Mouse (Mus musculus): ENCODE measurements around the gene Itpkc. TPM values are rescaled to one million over a fixed set of nuclear protein-coding genes. Genes with fewer than 3 reads are reported as not detected.

The Itpkc gene
- polyA plus RNA-seq, 1 experiment from 2014 or later, result 7.6 TPM

- WGBS, result 79% methylated on average over 1 of the region's 1 CpGs
- Histone ChIP-seq H3K36me3 (peaks cover 45% of the 10 kb centered on the region), H3K27ac (no peak overlapping the region), H3K4me1 (replicated peaks) (peaks cover 21% of the 10 kb centered on the region), H3K9ac (replicated peaks) (no peak overlapping the region), H3K27me3 (no peaks in the 10 kb centered on the region), H3K4me2 (replicated peaks) (no peak overlapping the region), H3K4me3 (replicated peaks) (no peak overlapping the region), H3K9me3 (no peaks in the 10 kb centered on the region)
- no peak for ATAC-seq
These were observed 46.0 kb downstream of the Itpkc start for GRCm38 (mm10) chr7:27182498-27182897.

- peaks cover 21% of the 10 kb centered on the region for H3K4me1 ChIP-seq (replicated peaks)
- no peak within 1 kb of the TSS for H3K4me2 ChIP-seq (replicated peaks)
- H3K27ac ChIP-seq, result peak within 1 kb of the TSS; percentile 88
- H3K36me3 ChIP-seq, result peaks cover 31% of the 10 kb centered on the region
- WGBS, result 67% methylated on average over 14 of the region's 14 CpGs
- ATAC-seq, result no peak
- 0 out of 2 replicates have a peak within 1 kb of the TSS, but pooled peaks have one; percentile 1 for H3K9ac ChIP-seq (replicated peaks)
- no peak within 1 kb of the TSS for H3K4me3 ChIP-seq (replicated peaks)
- no peaks in the 10 kb centered on the region for H3K9me3 ChIP-seq
- no peaks in the 10 kb centered on the region for H3K27me3 ChIP-seq
These were observed 47.4 kb downstream of the Itpkc start, which contains the start of the genes Gm21983 and Mia for GRCm38 (mm10) chr7:27180837-27181695. Gm21983 (minus strand) TSS chr7:27181086. Mia (minus strand) TSS chr7:27181157.

- Histone ChIP-seq H3K4me2 (replicated peaks) (no peak overlapping the region), H3K27me3 (no peaks in the 10 kb centered on the region), H3K9ac (replicated peaks) (no peak overlapping the region), H3K27ac (peak overlapping the region; percentile 88), H3K4me1 (replicated peaks) (peaks cover 21% of the 10 kb centered on the region), H3K9me3 (no peaks in the 10 kb centered on the region), H3K4me3 (replicated peaks) (no peak overlapping the region), H3K36me3 (peaks cover 22% of the 10 kb centered on the region)
- WGBS, result 39% methylated on average over 5 of the region's 5 CpGs
- no peak for ATAC-seq
These were observed 48.4 kb downstream of the Itpkc start for GRCm38 (mm10) chr7:27180036-27180435.

GRCm38 (mm10) chr7:27179217-27179918 lies 49.1 kb downstream of the Itpkc start:
- Histone ChIP-seq H3K27ac (peak overlapping the region; percentile 88), H3K4me2 (replicated peaks) (peak overlapping the region; percentile 53), H3K9ac (replicated peaks) (peak overlapping the region; percentile 46; the same call in 1 of the 2 replicates), H3K4me3 (replicated peaks) (peak overlapping the region; percentile 69), H3K27me3 (no peaks in the 10 kb centered on the region), H3K9me3 (no peaks in the 10 kb centered on the region), H3K36me3 (peaks cover 22% of the 10 kb centered on the region), H3K4me1 (replicated peaks) (peaks cover 21% of the 10 kb centered on the region)
- 44% methylated on average over 16 of the region's 16 CpGs for WGBS
- ATAC-seq, result no peak

GRCm38 (mm10) chr7:27178324-27179216 lies 49.9 kb downstream of the Itpkc start, which contains the start of gene Rab4b:
Rab4b (minus strand) TSS chr7:27178896.
- Histone ChIP-seq H3K4me2 (replicated peaks) (peak within 1 kb of the TSS; percentile 54), H3K4me3 (replicated peaks) (peak within 1 kb of the TSS; percentile 69), H3K9ac (replicated peaks) (peak within 1 kb of the TSS; percentile 61), H3K27me3 (no peaks in the 10 kb centered on the region), H3K4me1 (replicated peaks) (peaks cover 21% of the 10 kb centered on the region), H3K27ac (peak within 1 kb of the TSS; percentile 92), H3K9me3 (no peaks in the 10 kb centered on the region), H3K36me3 (peaks cover 24% of the 10 kb centered on the region)
- ATAC-seq, result peak; percentile 97
- under 1% methylated on average over 49 of the region's 53 CpGs for WGBS

GRCm38 (mm10) chr7:27177942-27178323 lies 50.5 kb downstream of the Itpkc start:
- Histone ChIP-seq H3K4me3 (replicated peaks) (peak overlapping the region; percentile 69), H3K36me3 (peaks cover 24% of the 10 kb centered on the region), H3K4me2 (replicated peaks) (peak overlapping the region; percentile 54), H3K27me3 (no peaks in the 10 kb centered on the region), H3K9ac (replicated peaks) (peak overlapping the region; percentile 61), H3K4me1 (replicated peaks) (peaks cover 21% of the 10 kb centered on the region), H3K27ac (peak overlapping the region; percentile 92), H3K9me3 (no peaks in the 10 kb centered on the region)
- ATAC-seq, result no peak; the same call in none of the 2 replicates
- WGBS, result 21% methylated on average over 4 of the region's 4 CpGs

GRCm38 (mm10) chr7:27174896-27175295 lies 53.6 kb downstream of the Itpkc start:
- WGBS, result 95% methylated on average over 7 of the region's 7 CpGs
- Histone ChIP-seq H3K4me2 (replicated peaks) (no peak overlapping the region), H3K27ac (no peak overlapping the region), H3K36me3 (peaks cover 46% of the 10 kb centered on the region), H3K9me3 (no peaks in the 10 kb centered on the region), H3K9ac (replicated peaks) (no peak overlapping the region), H3K27me3 (no peaks in the 10 kb centered on the region), H3K4me1 (replicated peaks) (peaks cover 13% of the 10 kb centered on the region), H3K4me3 (replicated peaks) (no peak overlapping the region)
- no peak for ATAC-seq

GRCm38 (mm10) chr7:27174496-27174895 lies 54.0 kb downstream of the Itpkc start:
- 94% methylated on average over 15 of the region's 15 CpGs for WGBS
- no peak overlapping the region for H3K9ac ChIP-seq (replicated peaks)

GRCm38 (mm10) chr7:27170981-27171380 lies 57.5 kb downstream of the Itpkc start:
- Histone ChIP-seq H3K4me3 (replicated peaks) (no peak overlapping the region), H3K27ac (no peak overlapping the region), H3K9me3 (no peaks in the 10 kb centered on the region), H3K36me3 (peaks cover 49% of the 10 kb centered on the region), H3K4me1 (replicated peaks) (peaks cover 11% of the 10 kb centered on the region), H3K27me3 (no peaks in the 10 kb centered on the region), H3K9ac (replicated peaks) (no peak overlapping the region), H3K4me2 (replicated peaks) (no peak overlapping the region)
- 94% methylated on average over 3 of the region's 3 CpGs for WGBS
- ATAC-seq, result no peak

More at GRCm38 (mm10) chr7:27174496-27174895, 54.0 kb downstream of the Itpkc start:
- peaks cover 46% of the 10 kb centered on the region for H3K36me3 ChIP-seq
- ATAC-seq, result no peak
- no peak overlapping the region for H3K4me3 ChIP-seq (replicated peaks)
- H3K4me1 ChIP-seq (replicated peaks), result peaks cover 9% of the 10 kb centered on the region
- H3K4me2 ChIP-seq (replicated peaks), result no peak overlapping the region
- H3K27ac ChIP-seq, result no peak overlapping the region
- no peaks in the 10 kb centered on the region for H3K9me3 ChIP-seq
- no peaks in the 10 kb centered on the region for H3K27me3 ChIP-seq

GRCm38 (mm10) chr7:27168371-27168770 lies 60.1 kb downstream of the Itpkc start:
- H3K27ac ChIP-seq, result no peak overlapping the region
- no peaks in the 10 kb centered on the region for H3K27me3 ChIP-seq
- no peak overlapping the region for H3K4me2 ChIP-seq (replicated peaks)
- H3K4me1 ChIP-seq (replicated peaks), result peaks cover 35% of the 10 kb centered on the region
- no peaks in the 10 kb centered on the region for H3K9me3 ChIP-seq
- H3K4me3 ChIP-seq (replicated peaks), result no peak overlapping the region
- ATAC-seq, result no peak
- WGBS, result 93% methylated on average over 5 of the region's 5 CpGs
- H3K9ac ChIP-seq (replicated peaks), result no peak overlapping the region
- H3K36me3 ChIP-seq, result peaks cover 44% of the 10 kb centered on the region

- H3K4me2 ChIP-seq (replicated peaks), result peak overlapping the region; percentile 86
- H3K4me3 ChIP-seq (replicated peaks), result peak overlapping the region; percentile 77
- H3K9ac ChIP-seq (replicated peaks), result peak overlapping the region; percentile 88
- H3K27me3 ChIP-seq, result no peaks in the 10 kb centered on the region
- peaks cover 43% of the 10 kb centered on the region for H3K4me1 ChIP-seq (replicated peaks)
- no peaks in the 10 kb centered on the region for H3K9me3 ChIP-seq
- peaks cover 36% of the 10 kb centered on the region for H3K36me3 ChIP-seq
- H3K27ac ChIP-seq, result peak overlapping the region; percentile 99
- 76% methylated on average over 11 of the region's 11 CpGs for WGBS
- ATAC-seq, result peak; percentile 2; the same call in 1 of the 2 replicates
These were observed 60.9 kb downstream of the Itpkc start for GRCm38 (mm10) chr7:27167475-27168094.
